Mouse (Mus musculus): ENCODE measurements around the gene Ppp1r14a.

- TF ChIP-seq CTCF (IDR thresholded peaks at IDR 0.05; ENCODE audit: low read depth) (no peak), EP300 (IDR thresholded peaks at IDR 0.05; ENCODE audit: low read depth) (no peak)
Observed at GRCm38 (mm10) chr7:29282074-29282554, 7.0 kb upstream of the Ppp1r14a start.

All from liver, postnatal 0 days (tissue).